Mouse (Mus musculus) heart, postnatal 0 days (tissue): ENCODE results near the gene Park7.
"Not testable (repeated sequence)": the region's sequence is repeated elsewhere in the genome, so short reads cannot be mapped to it uniquely, and the experiment has no call there.

Experiments used
- CTCF ChIP-seq: IDR thresholded peaks from 2 replicates; pipeline ENCODE4 v1.5.1; 2016; ENCODE audit warnings: antibody characterized with exemption, control low read depth, low read depth
- EP300 ChIP-seq: IDR thresholded peaks from 2 replicates; pipeline ENCODE4 v1.6.1; 2016; ENCODE audit warnings: antibody characterized with exemption, low read depth

DNA sequence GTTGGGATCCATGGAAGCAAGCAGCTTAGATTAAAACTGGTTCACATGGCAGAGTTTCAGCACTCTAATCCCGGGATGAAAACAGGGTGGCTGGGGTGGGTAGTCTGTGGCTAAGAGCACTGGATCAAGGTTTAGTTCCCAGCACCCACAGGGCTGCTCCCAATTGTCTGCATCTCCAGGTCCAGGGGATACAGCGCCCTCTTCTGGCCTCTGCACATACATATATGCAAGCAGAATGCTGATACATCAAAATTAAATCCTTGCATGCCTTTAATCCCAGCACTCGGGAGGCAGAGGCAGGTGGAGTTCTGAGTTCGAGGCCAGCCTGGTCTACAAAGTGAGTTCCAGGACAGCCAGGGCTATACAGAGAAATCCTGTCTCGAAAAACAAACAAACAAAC is 5.7 kb downstream of the Park7 start:
- not testable (repeated sequence) for TF ChIP-seq CTCF, EP300
